Mouse (Mus musculus) gastrocnemius, adult 2 months (tissue): Measurements from ENCODE around the gene Sdhaf4. TPM values are rescaled to one million over a fixed set of nuclear protein-coding genes. Genes with fewer than 3 reads are reported as not detected.
A peak's percentile ranks its signal among the peaks of the same experiment; 100 is the strongest.

Source experiments
- DNase-seq: peaks from one replicate; pipeline ENCODE4 v3.0.0; 2022
- H3K27ac ChIP-seq: fragments of 200-600 bp; 2 replicates; pipeline ENCODE4 v1.8.1; 2022; ENCODE audit warnings: mild to moderate bottlenecking
- H3K4me3 ChIP-seq: fragments of 200-600 bp; 2 replicates; pipeline ENCODE4 v1.8.1; 2022; ENCODE audit warnings: mild to moderate bottlenecking, moderate library complexity
- CTCF ChIP-seq: fragments of 200-600 bp; IDR thresholded peaks from 2 replicates; pipeline ENCODE4 v1.8.1; 2022; ENCODE audit warnings: antibody characterized with exemption, mild to moderate bottlenecking, moderate library complexity
- intact Hi-C: fragments of 180-260 bp; cut with DNase I; formaldehyde crosslinking; loops from one replicate; pipeline ENCODE4 v1.15.1; 2025
- long read RNA-seq, 2 experiments: library from polyadenylated mRNA; stranded (forward); transcript quantifications; one replicate each; pipeline ENCODE4 v2.0.0; 2021
- total RNA-seq, 2 experiments: library from RNA; stranded (reverse); gene quantifications; 2 replicates each; pipeline ENCODE4 v1.2.3; 2021

The Sdhaf4 gene
- total RNA-seq, result 10 to 100 TPM; 33.1 to 56.3 TPM
- long read RNA-seq, experiment 1, transcript Sdhaf4-201 (3 exons, 683 nt), result major isoform, 67 of 114 reads
- long read RNA-seq, experiment 1, partial matches to known transcripts, result 47 of 114 reads
- long read RNA-seq, experiment 1, other reads (novel, unspliced or antisense), result 0 of 114 reads
- long read RNA-seq, experiment 2, transcript Sdhaf4-201 (3 exons, 683 nt), result major isoform, 56 of 102 reads
- long read RNA-seq, experiment 2, partial matches to known transcripts, result 0 of 102 reads
- long read RNA-seq, experiment 2, other reads (novel, unspliced or antisense), result 45 of 102 reads

GRCm38 (mm10) chr1:24005070-24005804 lies at the start of gene Sdhaf4:
TSS of gene Sdhaf4 (minus strand) at chr1:24005656.
- TF ChIP-seq CTCF, result no peak

DNA sequence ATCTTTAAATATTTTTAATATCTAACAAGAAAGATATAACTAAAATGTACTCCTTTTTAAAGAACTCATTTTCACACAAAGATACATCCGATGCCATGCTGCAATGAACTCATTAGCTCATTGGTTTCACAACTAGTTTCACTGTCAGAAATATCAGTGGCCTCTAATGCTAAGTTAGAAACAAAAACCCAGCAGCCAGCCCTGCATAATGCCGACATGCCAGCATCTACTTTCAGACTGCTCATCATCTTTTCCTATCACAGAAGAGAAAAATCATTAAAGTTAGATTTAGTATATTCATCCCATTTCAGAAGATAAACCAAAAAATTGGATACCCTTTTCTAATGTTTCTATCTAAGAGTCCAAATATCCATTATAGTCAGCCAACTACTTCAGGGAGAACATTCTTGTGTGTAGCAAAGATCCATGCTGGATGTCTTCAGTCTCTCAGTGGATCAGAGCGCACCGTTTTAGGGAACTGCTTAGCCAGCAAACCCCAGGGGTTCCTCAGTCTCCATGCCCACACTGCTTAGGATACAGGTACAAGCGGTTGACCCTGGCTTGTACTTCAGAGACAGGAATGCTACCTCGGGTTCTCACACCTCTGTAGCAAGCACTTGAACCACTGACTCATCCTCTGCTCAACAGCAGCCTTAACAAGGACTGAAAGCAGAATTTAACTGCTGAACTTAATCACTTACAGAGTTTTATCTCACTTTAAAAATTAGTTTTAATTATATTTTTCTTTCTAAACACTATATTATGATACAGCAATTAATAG lies 41.5 kb upstream of the Sdhaf4 start:
- DNase-seq, result no peak
- intact Hi-C loops, result no loop called here
- no peak overlapping the region for H3K27ac ChIP-seq
- H3K4me3 ChIP-seq, result no peak overlapping the region
- no peak for TF ChIP-seq CTCF

More at GRCm38 (mm10) chr1:24005070-24005804, at the start of gene Sdhaf4:
- Histone ChIP-seq H3K4me3 (peak within 1 kb of the TSS; percentile 76), H3K27ac (peak within 1 kb of the TSS; percentile 97)
- intact Hi-C loops, result loop anchor here (5.0 kb wide), 2 partner anchors 83 to 98 kb away; partner anchors contain the start of gene Smap1
- peak; percentile 95 for DNase-seq

DNA sequence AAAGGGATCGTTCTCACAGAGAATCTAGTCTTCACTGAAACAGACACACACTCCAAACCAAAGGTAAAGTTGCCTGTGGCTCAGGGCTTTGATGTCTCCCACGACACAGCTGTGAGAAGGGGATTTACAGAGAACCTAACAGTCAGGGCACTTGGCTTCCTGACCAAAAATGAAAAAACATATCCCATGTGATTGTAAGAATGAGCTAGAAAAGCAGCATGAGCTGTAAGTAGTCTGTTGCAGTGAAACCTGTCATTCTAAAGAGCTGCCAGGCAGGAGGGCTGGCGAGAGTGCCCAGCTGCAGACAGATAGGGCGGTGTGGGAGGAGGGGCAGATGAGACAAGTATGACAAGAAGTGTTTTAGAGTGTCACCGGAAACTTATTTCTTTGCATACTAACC lies 40.2 kb upstream of the Sdhaf4 start:
- TF ChIP-seq CTCF, result no peak
- DNase-seq, result no peak
- no peak overlapping the region for H3K27ac ChIP-seq
- H3K4me3 ChIP-seq, result no peak overlapping the region
- intact Hi-C loops, result no loop called here

- no peak for TF ChIP-seq CTCF
- H3K4me3 ChIP-seq, result no peak overlapping the region
- intact Hi-C loops, result no loop called here
- no peak overlapping the region for H3K27ac ChIP-seq
- no peak for DNase-seq
Observed at GRCm38 (mm10) chr1:24043007-24043406, 37.6 kb upstream of the Sdhaf4 start.

GRCm38 (mm10) chr1:24033759-24034423 lies 28.4 kb upstream of the Sdhaf4 start:
- DNase-seq, result no peak
- intact Hi-C loops, result loop anchor here (5.0 kb wide), 1 partner anchor 207 kb away; no protein-coding TSS in a partner anchor
- no peak overlapping the region for H3K27ac ChIP-seq
- TF ChIP-seq CTCF, result peak; percentile 46
- no peak overlapping the region for H3K4me3 ChIP-seq

DNA sequence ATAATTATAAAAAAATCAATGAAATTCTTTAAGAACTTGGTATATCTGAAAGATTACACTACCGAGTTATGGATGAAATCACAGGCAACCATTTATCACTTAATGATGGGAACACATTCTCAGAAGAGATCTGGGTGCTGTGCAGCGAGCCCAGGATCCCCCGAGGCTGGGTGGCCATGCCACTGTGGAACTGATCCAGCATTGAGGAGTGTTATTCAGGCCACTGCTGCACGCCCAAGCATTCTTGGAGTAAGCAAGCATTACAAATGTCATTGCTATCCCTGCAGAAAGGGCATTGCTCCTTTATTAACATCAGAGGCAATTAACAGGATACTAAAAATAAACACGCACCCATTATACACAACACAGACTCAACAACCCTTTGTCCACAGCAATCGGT lies 5.4 kb upstream of the Sdhaf4 start:
- DNase-seq, result no peak
- TF ChIP-seq CTCF, result no peak
- intact Hi-C loops, result no loop called here

DNA sequence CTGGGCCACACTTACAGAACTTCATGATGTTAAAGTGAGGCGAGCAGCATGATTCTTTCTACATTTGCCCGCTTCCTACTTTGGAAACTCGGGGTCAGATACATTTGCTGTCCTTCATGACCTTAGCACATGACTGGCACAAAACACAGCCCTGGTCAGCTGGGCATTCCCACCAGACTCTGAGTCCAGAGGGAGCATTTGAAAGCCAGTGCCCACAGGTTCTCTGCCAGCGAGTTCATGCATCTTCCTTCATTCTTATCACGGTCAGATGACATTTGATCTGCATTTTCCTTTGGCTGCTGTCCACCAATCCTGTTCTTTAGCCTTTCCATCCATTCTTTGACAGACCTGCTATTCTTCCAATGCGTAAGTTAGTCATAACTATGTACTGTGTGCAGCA lies 4.6 kb upstream of the Sdhaf4 start:
- no peak for DNase-seq
- intact Hi-C loops, result no loop called here
- no peak for TF ChIP-seq CTCF

More for the DNA sequence above, 5.4 kb upstream of the Sdhaf4 start:
- Histone ChIP-seq H3K4me3 (no peak overlapping the region), H3K27ac (no peak overlapping the region)

GRCm38 (mm10) chr1:24007621-24008020 lies 2.2 kb upstream of the Sdhaf4 start:
- Histone ChIP-seq H3K27ac (no peak overlapping the region), H3K4me3 (no peak overlapping the region)
- intact Hi-C loops, result loop anchor here (5.0 kb wide), 2 partner anchors 85 to 100 kb away; partner anchors contain the start of gene Smap1
- DNase-seq, result no peak
- TF ChIP-seq CTCF, result no peak

More for the DNA sequence above, 4.6 kb upstream of the Sdhaf4 start:
- Histone ChIP-seq H3K27ac (no peak overlapping the region), H3K4me3 (no peak overlapping the region)

DNA sequence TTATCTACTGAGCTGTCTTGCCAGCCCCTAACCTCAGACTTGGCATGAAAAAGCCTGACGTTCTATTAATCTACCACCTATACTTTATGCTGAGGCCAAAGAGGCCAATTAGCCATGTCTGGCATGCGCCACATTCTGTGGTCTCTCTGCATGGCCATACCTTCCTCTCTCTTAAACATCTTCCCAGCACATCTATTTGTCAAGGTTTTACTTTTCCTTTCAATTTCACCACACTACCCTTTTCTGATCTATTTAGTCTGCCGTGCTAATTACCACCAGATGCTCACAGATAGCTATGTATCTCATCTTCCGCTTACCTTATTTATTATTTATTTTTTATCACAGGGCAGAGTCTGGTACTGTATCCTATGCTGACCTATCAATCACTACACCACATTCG lies 6.1 kb downstream of the Sdhaf4 start:
- TF ChIP-seq CTCF, result no peak
- Histone ChIP-seq H3K4me3 (no peak overlapping the region), H3K27ac (no peak overlapping the region)
- intact Hi-C loops, result no loop called here
- DNase-seq, result no peak

GRCm38 (mm10) chr1:23998866-23999265 lies 6.6 kb downstream of the Sdhaf4 start:
- no peak for TF ChIP-seq CTCF
- Histone ChIP-seq H3K27ac (no peak overlapping the region), H3K4me3 (no peak overlapping the region)
- intact Hi-C loops, result no loop called here
- no peak for DNase-seq

DNA sequence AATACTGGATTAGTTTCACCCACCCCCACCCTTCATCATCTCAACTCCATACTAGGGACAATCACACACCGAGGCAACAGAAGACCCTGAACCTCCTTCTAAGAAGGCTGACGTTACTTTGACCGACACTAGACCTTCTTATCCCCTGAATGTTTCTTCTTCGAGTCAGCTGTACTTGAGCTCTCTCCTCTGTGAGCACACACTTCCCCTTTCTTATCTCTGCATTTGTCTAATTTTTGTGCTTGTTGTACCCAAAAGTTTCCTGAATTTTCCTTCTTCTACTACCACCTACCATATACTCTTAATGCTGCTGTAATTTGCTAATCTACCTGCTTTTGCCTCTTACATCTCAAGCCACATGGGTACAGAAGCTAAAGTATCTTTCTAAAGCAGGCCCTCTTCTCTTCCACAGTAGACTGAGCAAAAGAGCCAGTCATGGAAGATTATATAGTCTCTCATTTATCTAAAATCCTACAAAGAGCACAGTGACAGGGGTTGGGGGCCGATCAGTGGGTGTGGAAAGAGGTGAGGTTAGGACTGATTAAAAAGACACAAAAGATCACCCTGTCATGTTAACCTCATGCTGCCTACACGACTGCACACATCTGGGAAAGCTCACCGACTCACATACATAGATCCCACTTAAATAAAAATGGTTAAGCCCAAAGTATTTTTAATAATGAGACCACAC lies 7.2 kb downstream of the Sdhaf4 start:
- H3K4me3 ChIP-seq, result no peak overlapping the region
- H3K27ac ChIP-seq, result no peak overlapping the region
- TF ChIP-seq CTCF, result no peak
- no peak for DNase-seq
- intact Hi-C loops, result no loop called here

- Histone ChIP-seq H3K27ac (no peak overlapping the region), H3K4me3 (no peak overlapping the region)
- no peak for DNase-seq
- no peak for TF ChIP-seq CTCF
- intact Hi-C loops, result no loop called here
Observed at GRCm38 (mm10) chr1:23997493-23997892, 8.0 kb downstream of the Sdhaf4 start.
